Mouse (Mus musculus) liver, embryonic 14.5 days (tissue): ENCODE measurements around the gene Ebf1.

Experiments
- CTCF ChIP-seq: IDR thresholded peaks from 2 replicates; pipeline ENCODE4 v1.5.1; 2016; ENCODE audit warnings: antibody characterized with exemption, low read depth, control low read depth
- EP300 ChIP-seq: IDR thresholded peaks from 2 replicates; pipeline ENCODE4 v1.6.1; 2016; ENCODE audit warnings: antibody characterized with exemption, low read depth

DNA sequence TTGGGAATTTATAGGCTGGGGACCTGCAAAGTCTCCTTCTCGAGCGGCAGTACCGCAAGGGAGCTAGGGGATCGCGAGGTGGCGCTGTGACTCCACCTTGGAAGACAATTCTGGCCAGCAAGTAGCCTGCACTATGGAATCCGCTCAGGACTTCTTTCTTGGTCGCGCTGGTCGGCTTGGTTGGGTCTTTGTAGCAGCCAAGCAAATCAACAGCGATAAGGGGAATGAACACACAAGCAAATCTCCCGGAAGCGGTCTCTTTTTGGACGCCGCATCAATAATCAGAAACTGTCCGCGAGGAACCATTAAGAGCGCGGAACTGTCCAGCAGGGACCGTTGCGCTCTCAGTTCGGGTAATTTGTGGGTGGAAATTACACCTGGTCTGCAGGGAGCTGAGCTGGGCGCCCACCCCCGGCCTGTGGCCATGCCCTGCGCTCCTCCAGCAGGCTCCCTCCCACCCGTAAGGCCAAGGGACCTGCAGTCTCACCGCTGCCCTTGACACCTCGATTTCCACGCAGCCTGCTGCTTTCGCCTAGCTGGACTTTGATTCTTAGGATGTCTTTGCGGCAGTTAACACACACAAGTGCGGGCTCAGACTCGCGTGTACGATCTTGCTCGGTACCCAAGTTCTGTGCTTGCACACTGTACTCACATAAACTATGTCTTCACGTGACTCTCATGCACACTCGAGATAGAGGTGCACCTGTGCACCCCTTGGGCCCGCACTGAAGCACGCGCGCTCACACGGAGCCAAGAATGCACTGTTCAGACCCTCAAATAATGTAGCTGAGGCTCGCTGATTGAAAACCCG lies 5.9 kb upstream of the Ebf1 start:
- TF ChIP-seq CTCF (peak; percentile 85), EP300 (no peak)
